Mouse (Mus musculus) heart, postnatal 0 days (tissue): ENCODE results near the gene Cryaa.

ENCODE experiments used
- CTCF ChIP-seq: IDR thresholded peaks from 2 replicates; pipeline ENCODE4 v1.5.1; 2016; ENCODE audit warnings: antibody characterized with exemption, control low read depth, low read depth
- EP300 ChIP-seq: IDR thresholded peaks from 2 replicates; pipeline ENCODE4 v1.6.1; 2016; ENCODE audit warnings: antibody characterized with exemption, low read depth

- TF ChIP-seq EP300 (no peak), CTCF (no peak)
Measured at GRCm38 (mm10) chr17:31634896-31635295, 42.7 kb upstream of the Cryaa start.
